Mouse (Mus musculus): ENCODE data around the gene Pgghg. TPM values are rescaled to one million over a fixed set of nuclear protein-coding genes. Genes with fewer than 3 reads are reported as not detected.
A peak's percentile ranks its signal among the peaks of the same experiment; 100 is the strongest.

Gene Pgghg
- polyA plus RNA-seq, 1 experiment from 2014 or later: 15.4 TPM

GRCm38 (mm10) chr7:140987182-140988138 lies 46.3 kb downstream of the Pgghg start:
- no peak for DNase-seq (ENCODE audit: low spot score)
- Histone ChIP-seq H3K27ac (replicated peaks) (no peak overlapping the region), H3K4me3 (no peak overlapping the region), H3K9me3 (replicated peaks) (0 out of 2 replicates have a peak, but pooled peaks cover 3% of the 10 kb centered on the region), H3K27me3 (ENCODE audit: low read depth, poor library complexity, severe bottlenecking) (no peaks in the 10 kb centered on the region), H3K36me3 (no peaks in the 10 kb centered on the region), H3K4me1 (peaks cover 11% of the 10 kb centered on the region)
- 88% methylated on average over 17 of the region's 17 CpGs for WGBS

- WGBS: 72% methylated on average over 4 of the region's 4 CpGs
- H3K27ac ChIP-seq (replicated peaks): 0 out of 2 replicates have a peak overlapping the region, but pooled peaks have one; percentile 28
- 0 out of 2 replicates have a peak, but pooled peaks cover 3% of the 10 kb centered on the region for H3K9me3 ChIP-seq (replicated peaks)
- no peak overlapping the region for H3K4me3 ChIP-seq
- H3K36me3 ChIP-seq: no peaks in the 10 kb centered on the region
- DNase-seq (ENCODE audit: low spot score): no peak
- peaks cover 11% of the 10 kb centered on the region for H3K4me1 ChIP-seq
- no peaks in the 10 kb centered on the region for H3K27me3 ChIP-seq (ENCODE audit: low read depth, poor library complexity, severe bottlenecking)
Measured at GRCm38 (mm10) chr7:140989022-140989421, 47.8 kb downstream of the Pgghg start.

- 75% methylated on average over 6 of the region's 6 CpGs for WGBS
- no peak overlapping the region for H3K27ac ChIP-seq (replicated peaks)
Measured at GRCm38 (mm10) chr7:140990185-140990584, 49.0 kb downstream of the Pgghg start.

GRCm38 (mm10) chr7:140990622-140991021 lies 49.4 kb downstream of the Pgghg start:
- H3K4me1 ChIP-seq: peaks cover 11% of the 10 kb centered on the region
- H3K4me3 ChIP-seq: no peak overlapping the region
- 78% methylated on average over 5 of the region's 5 CpGs for WGBS
- H3K36me3 ChIP-seq: no peaks in the 10 kb centered on the region
- 0 out of 2 replicates have a peak, but pooled peaks cover 2% of the 10 kb centered on the region for H3K9me3 ChIP-seq (replicated peaks)
- no peak for DNase-seq (ENCODE audit: low spot score)
- H3K27me3 ChIP-seq (ENCODE audit: low read depth, poor library complexity, severe bottlenecking): no peaks in the 10 kb centered on the region
- no peak overlapping the region for H3K27ac ChIP-seq (replicated peaks)

More at GRCm38 (mm10) chr7:140990185-140990584, 49.0 kb downstream of the Pgghg start:
- Histone ChIP-seq H3K27me3 (ENCODE audit: low read depth, poor library complexity, severe bottlenecking) (no peaks in the 10 kb centered on the region), H3K9me3 (replicated peaks) (0 out of 2 replicates have a peak, but pooled peaks cover 3% of the 10 kb centered on the region), H3K36me3 (no peaks in the 10 kb centered on the region), H3K4me3 (no peak overlapping the region), H3K4me1 (peaks cover 11% of the 10 kb centered on the region)
- no peak for DNase-seq (ENCODE audit: low spot score)

GRCm38 (mm10) chr7:140991117-140991689 lies 50.0 kb downstream of the Pgghg start:
- no peaks in the 10 kb centered on the region for H3K36me3 ChIP-seq
- peaks cover 11% of the 10 kb centered on the region for H3K4me1 ChIP-seq
- H3K4me3 ChIP-seq: no peak overlapping the region
- no peak for DNase-seq (ENCODE audit: low spot score)
- no peak overlapping the region for H3K27ac ChIP-seq (replicated peaks)
- H3K9me3 ChIP-seq (replicated peaks): no peaks in the 10 kb centered on the region
- H3K27me3 ChIP-seq (ENCODE audit: low read depth, poor library complexity, severe bottlenecking): no peaks in the 10 kb centered on the region
- 89% methylated on average over 14 of the region's 14 CpGs for WGBS

Other genes with a start within 250 kb of the Pgghg start
- gene Olfr541, start 244.1 kb upstream of the Pgghg start, polyA plus RNA-seq (2016; fragmentation: Nextera tagmentation; extraction: Ambion mirVana): not detected in 2 replicates
- gene Cyp2e1, start 177.7 kb upstream of the Pgghg start, polyA plus RNA-seq (2016; fragmentation: Nextera tagmentation; extraction: Ambion mirVana): not detected in 2 replicates
- 0.12 TPM in 1 of 2 replicates, not detected in the other for gene Syce1, start 153.5 kb upstream of the Pgghg start, polyA plus RNA-seq (2016; fragmentation: Nextera tagmentation; extraction: Ambion mirVana)
- gene Zfp941, start 119.2 kb upstream of the Pgghg start, polyA plus RNA-seq (2016; fragmentation: Nextera tagmentation; extraction: Ambion mirVana): 3.0 and 5.6 TPM in 2 replicates
- 0.39 and 0.55 TPM in 2 replicates for gene Urah, start 106.4 kb upstream of the Pgghg start, polyA plus RNA-seq (2016; fragmentation: Nextera tagmentation; extraction: Ambion mirVana)
- not detected in 2 replicates for gene Scgb1c1, start 95.8 kb upstream of the Pgghg start, polyA plus RNA-seq (2016; fragmentation: Nextera tagmentation; extraction: Ambion mirVana)
- gene Odf3, start 93.6 kb upstream of the Pgghg start, polyA plus RNA-seq (2016; fragmentation: Nextera tagmentation; extraction: Ambion mirVana): not detected in 2 replicates
- gene Gm45785, start 85.1 kb upstream of the Pgghg start, polyA plus RNA-seq (2016; fragmentation: Nextera tagmentation; extraction: Ambion mirVana): not detected in 2 replicates
- 54.3 and 71.1 TPM in 2 replicates for gene Ric8a, start 84.4 kb upstream of the Pgghg start, polyA plus RNA-seq (2016; fragmentation: Nextera tagmentation; extraction: Ambion mirVana)
- gene Bet1l, start 83.8 kb upstream of the Pgghg start, polyA plus RNA-seq (2016; fragmentation: Nextera tagmentation; extraction: Ambion mirVana): 20.1 and 25.9 TPM in 2 replicates
- 343 and 348 TPM in 2 replicates for gene Psmd13, start 59.4 kb upstream of the Pgghg start, polyA plus RNA-seq (2016; fragmentation: Nextera tagmentation; extraction: Ambion mirVana)
- gene Sirt3, start 59.1 kb upstream of the Pgghg start, polyA plus RNA-seq (2016; fragmentation: Nextera tagmentation; extraction: Ambion mirVana): 29.2 and 31.8 TPM in 2 replicates
- not detected in 2 replicates for gene Cox8b, start 40.9 kb upstream of the Pgghg start, polyA plus RNA-seq (2016; fragmentation: Nextera tagmentation; extraction: Ambion mirVana)
- gene Nlrp6, start 20.5 kb upstream of the Pgghg start, polyA plus RNA-seq (2016; fragmentation: Nextera tagmentation; extraction: Ambion mirVana): 0.05 and 0.07 TPM in 2 replicates
- gene Ifitm5, start 8.9 kb downstream of the Pgghg start, polyA plus RNA-seq (2016; fragmentation: Nextera tagmentation; extraction: Ambion mirVana): 1.2 and 1.3 TPM in 2 replicates
- 0.42 TPM in 1 of 2 replicates, not detected in the other for gene Gm45717, start 14.5 kb downstream of the Pgghg start, polyA plus RNA-seq (2016; fragmentation: Nextera tagmentation; extraction: Ambion mirVana)
- 305 and 352 TPM in 2 replicates for gene Ifitm2, start 14.6 kb downstream of the Pgghg start, polyA plus RNA-seq (2016; fragmentation: Nextera tagmentation; extraction: Ambion mirVana)
- gene Ifitm1, start 25.8 kb downstream of the Pgghg start, polyA plus RNA-seq (2016; fragmentation: Nextera tagmentation; extraction: Ambion mirVana): 6.3 and 8.4 TPM in 2 replicates
- gene Ifitm3, start 69.4 kb downstream of the Pgghg start, polyA plus RNA-seq (2016; fragmentation: Nextera tagmentation; extraction: Ambion mirVana): 13.7 and 16.8 TPM in 2 replicates
- 0.21 TPM in 1 of 2 replicates, not detected in the other for gene Ifitm6, start 76.5 kb downstream of the Pgghg start, polyA plus RNA-seq (2016; fragmentation: Nextera tagmentation; extraction: Ambion mirVana)
- gene Gm17387, start 87.7 kb downstream of the Pgghg start, polyA plus RNA-seq (2016; fragmentation: Nextera tagmentation; extraction: Ambion mirVana): not detected in 2 replicates
- gene B4galnt4, start 119.7 kb downstream of the Pgghg start, polyA plus RNA-seq (2016; fragmentation: Nextera tagmentation; extraction: Ambion mirVana): 26.8 and 29.4 TPM in 2 replicates
- gene Pkp3, start 136.8 kb downstream of the Pgghg start, polyA plus RNA-seq (2016; fragmentation: Nextera tagmentation; extraction: Ambion mirVana): 1.8 and 2.0 TPM in 2 replicates
- 2.3 and 2.5 TPM in 2 replicates for gene Sigirr, start 159.2 kb downstream of the Pgghg start, polyA plus RNA-seq (2016; fragmentation: Nextera tagmentation; extraction: Ambion mirVana)
- 0.07 and 0.16 TPM in 2 replicates for gene Ano9, start 176.4 kb downstream of the Pgghg start, polyA plus RNA-seq (2016; fragmentation: Nextera tagmentation; extraction: Ambion mirVana)
- gene Ptdss2, start 181.0 kb downstream of the Pgghg start, polyA plus RNA-seq (2016; fragmentation: Nextera tagmentation; extraction: Ambion mirVana): 86.5 and 94.7 TPM in 2 replicates
- gene Rnh1, start 231.5 kb downstream of the Pgghg start, polyA plus RNA-seq (2016; fragmentation: Nextera tagmentation; extraction: Ambion mirVana): 64.5 and 66.6 TPM in 2 replicates

Data from midbrain, embryonic 10.5 days (tissue).